Mouse (Mus musculus): ENCODE data around the gene Nrarp.

Gene Nrarp

GRCm38 (mm10) chr2:25180478-25180903, at the start of gene Nrarp:
Gene Nrarp, plus strand, starts transcription at chr2:25180758.
- peak; percentile 96 for DNase-seq (ENCODE audit: low spot score)

- DNase-seq (ENCODE audit: low spot score) = no peak
Measured at GRCm38 (mm10) chr2:25131601-25132000, 49.0 kb upstream of the Nrarp start.

GRCm38 (mm10) chr2:25137832-25138231, 42.7 kb upstream of the Nrarp start:
- no peak for DNase-seq (ENCODE audit: low spot score)

- DNase-seq (ENCODE audit: low spot score) = no peak
Measured at GRCm38 (mm10) chr2:25141185-25141584, 39.4 kb upstream of the Nrarp start.

GRCm38 (mm10) chr2:25141921-25142320, 38.6 kb upstream of the Nrarp start:
- no peak for DNase-seq (ENCODE audit: low spot score)

- DNase-seq (ENCODE audit: low spot score) = peak; percentile 54
Measured at GRCm38 (mm10) chr2:25145346-25145745, 35.2 kb upstream of the Nrarp start.

GRCm38 (mm10) chr2:25147398-25147797, 33.2 kb upstream of the Nrarp start:
- no peak for DNase-seq (ENCODE audit: low spot score)

GRCm38 (mm10) chr2:25147892-25148291, 32.7 kb upstream of the Nrarp start:
- no peak for DNase-seq (ENCODE audit: low spot score)

GRCm38 (mm10) chr2:25149643-25150042, 30.9 kb upstream of the Nrarp start:
- DNase-seq (ENCODE audit: low spot score) = no peak

GRCm38 (mm10) chr2:25151280-25151956, 29.1 kb upstream of the Nrarp start:
- DNase-seq (ENCODE audit: low spot score) = no peak

- no peak for DNase-seq (ENCODE audit: low spot score)
Measured at GRCm38 (mm10) chr2:25156177-25156576, 24.4 kb upstream of the Nrarp start.

- no peak for DNase-seq (ENCODE audit: low spot score)
Measured at GRCm38 (mm10) chr2:25156990-25157389, 23.6 kb upstream of the Nrarp start.

- no peak for DNase-seq (ENCODE audit: low spot score)
Measured at GRCm38 (mm10) chr2:25157655-25158054, 22.9 kb upstream of the Nrarp start.

GRCm38 (mm10) chr2:25167481-25167880, 13.1 kb upstream of the Nrarp start:
- DNase-seq (ENCODE audit: low spot score) = no peak

- DNase-seq (ENCODE audit: low spot score) = peak; percentile 77
Measured at GRCm38 (mm10) chr2:25167919-25168664, 12.5 kb upstream of the Nrarp start.

- no peak for DNase-seq (ENCODE audit: low spot score)
Measured at GRCm38 (mm10) chr2:25168665-25168978, 11.9 kb upstream of the Nrarp start.

- DNase-seq (ENCODE audit: low spot score) = no peak
Measured at GRCm38 (mm10) chr2:25169778-25170177, 10.8 kb upstream of the Nrarp start.

- DNase-seq (ENCODE audit: low spot score) = no peak
Measured at GRCm38 (mm10) chr2:25170326-25171100, 10.0 kb upstream of the Nrarp start.

GRCm38 (mm10) chr2:25171101-25171768, 9.3 kb upstream of the Nrarp start:
- no peak for DNase-seq (ENCODE audit: low spot score)

GRCm38 (mm10) chr2:25171769-25172153, 8.8 kb upstream of the Nrarp start:
- no peak for DNase-seq (ENCODE audit: low spot score)

GRCm38 (mm10) chr2:25172629-25173028, 7.9 kb upstream of the Nrarp start:
- peak; percentile 82 for DNase-seq (ENCODE audit: low spot score)

- no peak for DNase-seq (ENCODE audit: low spot score)
Measured at GRCm38 (mm10) chr2:25173821-25174220, 6.7 kb upstream of the Nrarp start.

All from urinary bladder, postnatal 14 days (tissue).